Mouse (Mus musculus) limb, embryonic 10.5 days (tissue): ENCODE results near the gene Phospho2. TPM values are rescaled to one million over a fixed set of nuclear protein-coding genes. Genes with fewer than 3 reads are reported as not detected.
"Not testable (repeated sequence)": the region's sequence is repeated elsewhere in the genome, so short reads cannot be mapped to it uniquely, and the experiment has no call there.

Source experiments
- DNase-seq: peaks from one replicate; pipeline ENCODE4 v3.0.0-alpha.2; 2017; ENCODE audit warnings: low spot score
- H3K27ac ChIP-seq: fragments of 300-500 bp; sonication (generic); 2 replicates; pipeline ENCODE4 v1.5.1; 2016; ENCODE audit warnings: mild to moderate bottlenecking
- H3K27me3 ChIP-seq: fragments of 300-500 bp; sonication (generic); 2 replicates; pipeline ENCODE4 v1.6.1; 2016; ENCODE audit warnings: low read depth, mild to moderate bottlenecking; ENCODE audit not compliant: poor library complexity, severe bottlenecking
- H3K36me3 ChIP-seq: fragments of 300-500 bp; sonication (generic); 2 replicates; pipeline ENCODE4 v1.6.1; 2016; ENCODE audit warnings: mild to moderate bottlenecking, moderate library complexity
- H3K4me1 ChIP-seq: fragments of 300-500 bp; sonication (generic); 2 replicates; pipeline ENCODE4 v1.6.1; 2016
- H3K4me3 ChIP-seq: fragments of 300-500 bp; sonication (generic); 2 replicates; pipeline ENCODE4 v1.5.1; 2016; ENCODE audit warnings: mild to moderate bottlenecking, moderate library complexity
- H3K9me3 ChIP-seq: fragments of 300-500 bp; sonication (generic); replicated peaks from 2 replicates; pipeline ENCODE4 v1.6.1; 2016; ENCODE audit warnings: mild to moderate bottlenecking
- WGBS: fragments of 180-500 bp; shearing (Covaris S2); methylation state at CpG from one replicate; pipeline ENCODE4 v1.1.7; 2016; 5-methylcytosine and 5-hydroxymethylcytosine counted together
- polyA plus RNA-seq: library from polyadenylated mRNA; unstranded; fragments of >200 nt; fragmentation: Nextera tagmentation; extraction: Ambion mirVana; gene quantifications from 2 replicates; pipeline ENCODE4 v1.2.1, GENCODE M21; 2016

Gene Phospho2
- polyA plus RNA-seq, 1 experiment from 2014 or later, result 27.1 TPM

DNA sequence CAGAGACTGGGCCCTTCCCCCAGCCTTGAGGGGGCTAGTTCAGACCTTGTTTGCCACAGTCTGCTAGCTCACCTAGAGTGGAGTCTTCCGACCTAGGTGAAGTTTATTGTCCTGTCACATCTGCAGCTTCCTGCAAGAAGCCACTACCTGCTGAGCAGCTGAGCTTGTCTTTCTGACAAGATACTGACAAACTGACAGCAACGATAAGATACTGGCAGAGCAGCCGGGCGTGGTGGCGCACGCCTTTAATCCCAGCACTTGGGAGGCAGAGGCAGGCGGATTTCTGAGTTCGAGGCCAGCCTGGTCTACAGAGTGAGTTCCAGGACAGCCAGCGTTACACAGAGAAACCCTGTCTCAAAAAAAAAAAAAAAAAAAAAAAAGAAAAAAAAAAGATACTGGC, 15.2 kb downstream of the Phospho2 start:
- not testable (repeated sequence) for H3K4me1 ChIP-seq, DNase-seq, H3K27ac ChIP-seq, H3K4me3 ChIP-seq, H3K9me3 ChIP-seq, H3K36me3 ChIP-seq, H3K27me3 ChIP-seq
- WGBS, result 91% methylated on average over 9 of the region's 9 CpGs

- H3K36me3 ChIP-seq, result no peaks in the 10 kb centered on the region
- 74% methylated on average over 15 of the region's 15 CpGs for WGBS
- no peak for DNase-seq
- no peaks in the 10 kb centered on the region for H3K9me3 ChIP-seq
- H3K4me1 ChIP-seq, result no peaks in the 10 kb centered on the region
- no peaks in the 10 kb centered on the region for H3K27me3 ChIP-seq
- H3K4me3 ChIP-seq, result no peak overlapping the region
- H3K27ac ChIP-seq, result no peak overlapping the region
Measured at GRCm38 (mm10) chr2:69810169-69810568, 20.7 kb downstream of the Phospho2 start.

DNA sequence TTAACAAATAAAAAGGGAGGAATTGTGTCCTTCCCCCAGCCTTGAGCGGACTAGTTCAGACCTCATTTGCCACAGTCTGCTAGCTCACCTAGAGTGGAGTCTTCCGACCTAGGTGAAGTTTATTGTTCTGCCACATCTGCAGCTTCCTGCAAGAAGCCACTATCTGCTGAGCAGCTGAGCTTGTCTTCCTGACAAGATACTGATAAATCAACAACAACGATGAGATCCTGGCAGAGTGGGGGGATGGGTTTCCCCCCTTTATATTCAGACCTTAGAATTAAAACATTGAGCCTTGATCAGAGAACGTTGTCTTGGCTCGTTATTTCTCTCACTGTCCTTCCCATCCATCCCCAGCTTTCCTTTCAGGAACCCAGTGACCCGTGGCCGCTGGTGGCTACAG, 21.9 kb downstream of the Phospho2 start:
- H3K36me3 ChIP-seq, H3K4me3 ChIP-seq, DNase-seq, H3K27ac ChIP-seq, H3K27me3 ChIP-seq, H3K4me1 ChIP-seq, H3K9me3 ChIP-seq: not testable (repeated sequence)
- 80% methylated on average over 7 of the region's 7 CpGs for WGBS

DNA sequence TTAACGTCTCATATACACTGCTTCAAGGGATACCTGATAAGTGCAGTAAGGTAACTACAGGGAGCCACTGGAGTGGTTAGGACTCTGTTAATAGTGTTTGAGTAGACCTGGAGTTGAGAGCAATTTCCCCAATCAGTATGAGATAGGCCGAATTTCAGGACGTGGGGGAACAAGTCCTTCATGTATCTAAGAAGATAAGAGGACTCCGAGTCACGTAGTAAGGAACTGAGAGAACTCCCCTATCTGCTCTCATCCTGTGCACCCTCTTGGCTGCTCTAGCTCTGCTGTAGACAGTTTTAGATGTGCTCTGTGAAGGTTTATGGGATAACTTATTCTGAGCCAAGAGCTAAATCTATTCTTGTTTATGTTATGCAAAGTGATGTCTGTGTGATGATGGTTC, 27.2 kb downstream of the Phospho2 start:
- no peaks in the 10 kb centered on the region for H3K27me3 ChIP-seq
- H3K4me1 ChIP-seq, result peaks cover 2% of the 10 kb centered on the region
- DNase-seq, result no peak
- H3K9me3 ChIP-seq, result no peaks in the 10 kb centered on the region
- no peaks in the 10 kb centered on the region for H3K36me3 ChIP-seq
- no peak overlapping the region for H3K4me3 ChIP-seq
- WGBS, result 88% methylated on average over 5 of the region's 5 CpGs
- no peak overlapping the region for H3K27ac ChIP-seq

GRCm38 (mm10) chr2:69818350-69819085, 29.1 kb downstream of the Phospho2 start:
- WGBS, result 78% methylated on average over 9 of the region's 9 CpGs
- no peak overlapping the region for H3K4me3 ChIP-seq
- H3K27ac ChIP-seq, result no peak overlapping the region
- no peaks in the 10 kb centered on the region for H3K36me3 ChIP-seq
- H3K4me1 ChIP-seq, result peaks cover 13% of the 10 kb centered on the region
- no peaks in the 10 kb centered on the region for H3K27me3 ChIP-seq
- no peaks in the 10 kb centered on the region for H3K9me3 ChIP-seq
- no peak for DNase-seq

GRCm38 (mm10) chr2:69820201-69820600, 30.8 kb downstream of the Phospho2 start:
- H3K4me3 ChIP-seq, result no peak overlapping the region
- H3K4me1 ChIP-seq, result peaks cover 13% of the 10 kb centered on the region
- no peak overlapping the region for H3K27ac ChIP-seq
- DNase-seq, result no peak
- peaks cover 11% of the 10 kb centered on the region for H3K36me3 ChIP-seq
- H3K27me3 ChIP-seq, result no peaks in the 10 kb centered on the region
- 56% methylated on average over 1 of the region's 1 CpGs for WGBS
- H3K9me3 ChIP-seq, result no peaks in the 10 kb centered on the region

- no peaks in the 10 kb centered on the region for H3K9me3 ChIP-seq
- peaks cover 13% of the 10 kb centered on the region for H3K4me1 ChIP-seq
- peak within 1 kb of the TSS; percentile 87 for H3K4me3 ChIP-seq
- 23% methylated on average over 8 of the region's 8 CpGs for WGBS
- H3K36me3 ChIP-seq, result peaks cover 21% of the 10 kb centered on the region
- peak; percentile 42 for DNase-seq
- no peaks in the 10 kb centered on the region for H3K27me3 ChIP-seq
- peak within 1 kb of the TSS; percentile 96 for H3K27ac ChIP-seq
Measured at GRCm38 (mm10) chr2:69821711-69822110, 32.3 kb downstream of the Phospho2 start, which contains the start of gene Klhl23. Gene Klhl23 (plus strand): TSS chr2:69821944.

DNA sequence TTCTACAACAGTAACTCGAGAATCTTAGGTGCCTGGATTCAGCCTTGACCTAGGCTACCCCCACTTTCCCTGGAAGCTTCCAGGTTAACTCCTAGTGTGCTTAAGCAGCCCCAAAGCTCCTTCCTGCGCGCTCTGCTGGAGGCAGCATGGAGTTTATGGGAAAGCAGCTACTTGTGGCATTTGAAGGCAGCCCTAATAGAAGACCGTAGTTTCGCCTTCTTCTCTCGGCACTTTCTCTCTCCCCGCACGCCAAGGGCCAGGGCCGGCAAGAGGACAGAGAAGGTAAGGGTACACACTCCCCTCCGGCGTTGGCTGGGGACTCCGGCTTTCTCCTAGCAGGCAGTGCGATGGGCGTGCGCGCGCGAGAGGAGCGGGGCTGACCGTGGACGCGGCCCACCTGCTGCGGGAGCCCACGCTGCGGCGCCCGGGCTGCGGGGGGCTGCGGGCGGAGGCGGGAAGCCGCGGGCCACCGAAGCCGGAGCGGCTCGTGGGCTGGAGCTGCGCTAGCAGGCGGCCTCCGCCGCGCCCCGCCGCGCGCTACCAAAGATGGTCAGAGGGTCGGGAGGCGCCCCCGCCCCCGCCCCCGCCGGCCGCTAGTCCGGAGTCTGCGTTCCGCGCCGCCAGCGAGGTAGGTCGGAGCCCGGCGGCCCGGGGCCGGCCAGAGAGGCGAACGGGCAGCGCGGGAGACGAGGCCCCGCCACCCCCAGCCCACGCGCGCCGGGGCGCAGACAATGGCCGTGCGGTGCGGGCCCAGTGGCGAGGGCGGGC, 33.1 kb downstream of the Phospho2 start:
- WGBS, result under 1% methylated on average over 79 of the region's 80 CpGs
- H3K36me3 ChIP-seq, result peaks cover 23% of the 10 kb centered on the region
- no peaks in the 10 kb centered on the region for H3K27me3 ChIP-seq
- H3K4me1 ChIP-seq, result peaks cover 13% of the 10 kb centered on the region
- peak; percentile 79 for DNase-seq
- peak overlapping the region; percentile 96 for H3K27ac ChIP-seq
- peak overlapping the region; percentile 87 for H3K4me3 ChIP-seq
- H3K9me3 ChIP-seq, result no peaks in the 10 kb centered on the region

DNA sequence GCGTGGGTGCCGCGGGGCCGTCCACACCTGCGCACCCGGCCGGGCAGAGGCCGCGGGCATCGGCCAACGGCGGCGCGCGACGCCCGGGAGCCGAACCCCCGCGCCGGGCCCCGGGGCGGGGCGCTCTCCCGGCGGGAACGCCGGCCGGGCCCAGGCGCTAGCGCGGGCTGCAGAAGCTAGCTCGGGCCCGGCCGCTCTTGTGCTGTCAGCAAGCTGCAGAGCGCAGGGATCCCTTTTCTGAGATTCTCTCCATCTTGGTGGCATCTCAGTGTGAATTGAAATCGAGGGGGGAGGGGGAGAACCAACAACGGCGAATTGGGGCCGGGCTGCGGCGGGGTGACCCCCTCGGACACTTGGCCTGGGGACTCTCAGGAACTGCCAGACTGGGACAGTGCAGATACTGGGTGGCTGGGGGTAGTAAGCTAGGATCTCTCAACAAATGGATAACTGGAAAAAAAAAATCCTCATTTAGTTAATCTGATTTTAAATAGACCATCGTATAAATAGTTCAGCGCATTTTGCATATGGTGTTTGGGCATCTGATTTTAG, 33.8 kb downstream of the Phospho2 start:
- Histone ChIP-seq H3K9me3 (no peaks in the 10 kb centered on the region), H3K4me3 (peak overlapping the region; percentile 87), H3K27me3 (no peaks in the 10 kb centered on the region), H3K36me3 (peaks cover 27% of the 10 kb centered on the region), H3K4me1 (peaks cover 13% of the 10 kb centered on the region), H3K27ac (peak overlapping the region; percentile 96)
- DNase-seq, result peak; percentile 77
- 2% methylated on average over 45 of the region's 45 CpGs for WGBS

- H3K4me1 ChIP-seq, result peaks cover 13% of the 10 kb centered on the region
- H3K27me3 ChIP-seq, result no peaks in the 10 kb centered on the region
- no peak for DNase-seq
- no peak overlapping the region for H3K4me3 ChIP-seq
- H3K36me3 ChIP-seq, result peaks cover 51% of the 10 kb centered on the region
- H3K9me3 ChIP-seq, result no peaks in the 10 kb centered on the region
- WGBS, result 90% methylated on average over 10 of the region's 10 CpGs
- no peak overlapping the region for H3K27ac ChIP-seq
Measured at GRCm38 (mm10) chr2:69825898-69826297, 36.5 kb downstream of the Phospho2 start.

- Histone ChIP-seq H3K27me3 (no peaks in the 10 kb centered on the region), H3K36me3 (peaks cover 56% of the 10 kb centered on the region), H3K4me1 (peaks cover 13% of the 10 kb centered on the region), H3K4me3 (no peak overlapping the region), H3K27ac (no peak overlapping the region), H3K9me3 (no peaks in the 10 kb centered on the region)
- DNase-seq, result no peak
- 75% methylated on average over 2 of the region's 2 CpGs for WGBS
Measured at GRCm38 (mm10) chr2:69826380-69826779, 37.0 kb downstream of the Phospho2 start.

DNA sequence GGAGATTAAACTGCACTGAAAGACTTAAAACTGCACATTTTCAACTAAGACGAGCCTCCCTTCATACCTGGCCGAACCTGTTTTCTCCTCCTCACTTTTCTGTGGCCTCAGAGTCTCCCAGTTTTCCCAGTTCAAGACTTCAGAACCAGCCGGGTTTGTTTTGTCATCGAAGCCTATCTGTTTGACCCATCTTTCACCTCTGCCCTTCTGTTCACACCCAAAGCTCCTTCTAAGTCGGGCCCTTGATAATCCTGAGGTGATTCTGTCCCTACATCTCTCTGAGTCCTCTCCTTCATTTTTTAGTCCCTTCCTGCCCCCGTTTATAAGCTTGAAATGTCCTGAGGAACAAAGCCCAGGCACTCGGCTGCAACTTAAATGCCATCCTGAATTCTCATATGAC, 38.6 kb downstream of the Phospho2 start:
- H3K36me3 ChIP-seq, result peaks cover 73% of the 10 kb centered on the region
- DNase-seq, result no peak
- WGBS, result 32% methylated on average over 7 of the region's 7 CpGs

DNA sequence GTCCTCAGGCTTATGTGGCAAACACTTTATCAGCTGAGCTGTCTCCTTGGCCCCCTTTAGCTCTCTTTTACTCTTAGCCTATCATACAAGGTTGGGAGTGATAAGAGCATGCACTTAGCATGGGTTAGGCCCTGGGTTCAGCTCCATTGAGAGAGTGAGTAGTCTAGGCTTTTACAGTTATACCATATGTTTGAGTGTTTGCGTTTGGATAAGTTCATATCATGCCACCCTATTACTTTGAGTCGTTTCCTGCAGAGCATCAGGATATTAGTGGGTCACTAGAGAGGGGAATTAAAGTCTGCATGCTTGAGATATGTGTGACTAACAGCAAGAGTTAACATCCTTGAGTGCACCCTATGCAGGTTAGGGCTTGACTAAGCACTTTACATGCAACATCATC, 40.3 kb downstream of the Phospho2 start:
- Histone ChIP-seq H3K27me3 (no peaks in the 10 kb centered on the region), H3K9me3 (no peaks in the 10 kb centered on the region), H3K36me3 (peaks cover 84% of the 10 kb centered on the region), H3K27ac (no peak overlapping the region), H3K4me3 (no peak overlapping the region), H3K4me1 (no peaks in the 10 kb centered on the region)
- 90% methylated on average over 2 of the region's 2 CpGs for WGBS
- DNase-seq, result no peak

More for the DNA sequence above, 38.6 kb downstream of the Phospho2 start:
- H3K4me3 ChIP-seq, result no peak overlapping the region
- H3K27ac ChIP-seq, result no peak overlapping the region
- H3K27me3 ChIP-seq, result no peaks in the 10 kb centered on the region
- no peaks in the 10 kb centered on the region; the same call in 1 of the 2 replicates for H3K4me1 ChIP-seq
- no peaks in the 10 kb centered on the region for H3K9me3 ChIP-seq
